Mouse (Mus musculus) megakaryocyte, embryonic 14.5 days (primary cell): ENCODE data around the gene Mrpl58.

Source experiments
- FLI1 ChIP-seq: IDR thresholded peaks from 2 replicates; pipeline ENCODE4 v1.6.1; 2012; ENCODE audit warnings: low read length, inconsistent platforms, mixed read lengths
- GATA1 ChIP-seq: IDR thresholded peaks from 3 replicates; pipeline ENCODE4 v1.6.1; 2012; ENCODE audit warnings: mixed read lengths, low read length, inconsistent platforms, borderline replicate concordance

GRCm38 (mm10) chr11:115453306-115453705, 49.8 kb downstream of the Mrpl58 start:
- no peak for TF ChIP-seq GATA1
- no peak for TF ChIP-seq FLI1
